Mouse (Mus musculus): Measurements from ENCODE around the gene Gm16253. TPM values are rescaled to one million over a fixed set of nuclear protein-coding genes. Genes with fewer than 3 reads are reported as not detected.
A peak's percentile ranks its signal among the peaks of the same experiment; 100 is the strongest.

Gm16253 gene
- polyA plus RNA-seq, 1 experiment from 2014 or later, result 2.0 TPM

DNA sequence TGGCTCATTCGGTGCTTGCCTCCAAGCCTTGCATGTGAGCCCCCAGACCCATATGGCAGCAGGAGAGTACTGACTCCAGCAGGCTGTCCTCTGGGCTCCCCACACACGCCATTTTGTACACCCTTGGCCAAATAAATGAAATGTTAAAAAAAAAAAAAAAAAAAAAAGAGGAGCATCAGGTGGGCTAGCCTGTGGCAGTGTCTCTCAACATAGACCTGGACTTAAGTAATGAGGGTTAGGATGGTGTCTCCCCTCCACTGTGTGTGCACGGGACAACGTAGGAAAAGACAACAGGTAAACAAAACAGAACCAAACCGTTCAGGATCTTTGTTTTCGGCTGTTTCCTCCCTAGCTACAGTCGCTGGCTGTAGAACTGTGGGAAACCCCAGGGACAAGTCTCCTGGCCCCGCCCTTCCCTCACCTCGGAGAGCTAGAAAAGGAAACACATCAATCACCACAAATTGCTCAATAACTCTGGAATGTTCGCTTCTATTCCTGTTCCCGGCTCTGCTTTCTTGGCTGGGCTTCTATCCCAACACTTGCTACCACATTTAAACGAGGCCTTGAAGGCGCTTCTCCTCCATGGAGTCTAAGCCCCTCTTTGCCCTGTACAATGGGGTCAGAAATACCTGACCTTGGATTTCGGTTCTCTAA is 652 bp upstream of the Gm16253 start:
- Histone ChIP-seq H3K27ac (replicated peaks) (peak overlapping the region; percentile 92), H3K4me1 (peaks cover 30% of the 10 kb centered on the region), H3K4me3 (replicated peaks) (peak overlapping the region; percentile 21), H3K27me3 (no peaks in the 10 kb centered on the region), H3K4me2 (replicated peaks) (peak overlapping the region; percentile 41), H3K9ac (no peak overlapping the region), H3K9me3 (replicated peaks) (no peaks in the 10 kb centered on the region), H3K36me3 (no peaks in the 10 kb centered on the region; the same call in 1 of the 2 replicates)
- peak; percentile 20 for ATAC-seq (ENCODE audit: insufficient number of reproducible peaks, low FRiP score, low TSS enrichment, low read depth)
- 44% methylated on average over 14 of the region's 14 CpGs for WGBS

DNA sequence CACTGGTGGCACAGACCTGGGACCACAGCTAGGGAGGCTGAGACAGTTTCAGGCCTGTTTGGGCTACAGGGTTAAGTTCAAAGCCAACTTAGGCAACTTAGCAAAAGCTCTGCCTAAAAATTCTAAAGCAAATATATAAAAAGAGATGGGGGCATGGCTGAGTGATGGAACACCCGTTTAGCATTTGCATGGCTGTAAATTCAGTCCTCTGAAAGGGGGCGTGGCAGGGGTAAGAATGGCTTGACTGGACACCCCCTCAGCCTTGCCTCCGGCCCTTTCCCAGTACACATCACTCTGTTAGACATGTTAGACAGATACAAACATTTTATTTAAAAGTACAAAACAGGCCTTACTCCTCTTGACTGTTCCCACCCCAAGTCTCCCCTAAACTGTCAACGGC is 782 bp downstream of the Gm16253 start:
- Histone ChIP-seq H3K36me3 (no peaks in the 10 kb centered on the region; the same call in 1 of the 2 replicates), H3K27ac (replicated peaks) (peak overlapping the region; percentile 92), H3K4me1 (peaks cover 30% of the 10 kb centered on the region), H3K27me3 (no peaks in the 10 kb centered on the region), H3K4me3 (replicated peaks) (no peak overlapping the region), H3K9ac (no peak overlapping the region), H3K9me3 (replicated peaks) (no peaks in the 10 kb centered on the region), H3K4me2 (replicated peaks) (0 out of 2 replicates have a peak overlapping the region, but pooled peaks have one; percentile 41)
- no peak for ATAC-seq (ENCODE audit: insufficient number of reproducible peaks, low FRiP score, low TSS enrichment, low read depth)
- WGBS, result 73% methylated on average over 4 of the region's 4 CpGs

GRCm38 (mm10) chr3:96578561-96579238 is 1.9 kb downstream of the Gm16253 start:
- Histone ChIP-seq H3K4me2 (replicated peaks) (no peak overlapping the region), H3K4me1 (peaks cover 30% of the 10 kb centered on the region), H3K27ac (replicated peaks) (no peak overlapping the region), H3K36me3 (no peaks in the 10 kb centered on the region; the same call in 1 of the 2 replicates), H3K27me3 (no peaks in the 10 kb centered on the region), H3K9me3 (replicated peaks) (no peaks in the 10 kb centered on the region), H3K4me3 (replicated peaks) (no peak overlapping the region), H3K9ac (no peak overlapping the region)
- ATAC-seq (ENCODE audit: insufficient number of reproducible peaks, low FRiP score, low TSS enrichment, low read depth), result no peak
- WGBS, result 77% methylated on average over 12 of the region's 12 CpGs

DNA sequence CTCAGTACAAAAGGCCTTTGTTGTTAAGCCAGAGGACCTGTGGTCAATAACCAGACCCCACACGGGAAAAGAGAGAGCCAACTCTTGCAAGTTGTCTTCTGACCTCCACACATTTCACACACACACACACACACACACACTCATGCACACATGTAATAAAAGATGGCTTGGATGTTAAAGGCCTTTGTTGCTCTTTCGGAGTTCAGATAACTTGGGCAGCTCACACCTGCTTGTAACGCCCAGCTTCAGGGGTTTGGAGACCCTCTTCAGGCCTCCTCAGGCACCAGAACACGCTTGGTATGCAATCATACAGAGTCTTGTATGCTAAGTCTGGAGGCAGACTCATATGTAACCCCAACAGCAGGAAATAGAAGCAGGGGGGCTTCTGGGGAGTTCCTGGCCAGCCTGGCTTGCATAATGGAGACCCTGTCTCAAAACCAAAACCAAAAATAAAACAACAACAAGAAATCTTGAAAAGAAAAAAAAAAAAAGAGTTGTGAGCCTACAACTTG is 2.5 kb downstream of the Gm16253 start:
- no peak overlapping the region for H3K4me3 ChIP-seq (replicated peaks)
- H3K4me2 ChIP-seq (replicated peaks), result no peak overlapping the region
- H3K9me3 ChIP-seq (replicated peaks), result no peaks in the 10 kb centered on the region
- no peaks in the 10 kb centered on the region for H3K27me3 ChIP-seq
- 64% methylated on average over 4 of the region's 4 CpGs for WGBS
- H3K4me1 ChIP-seq, result peaks cover 30% of the 10 kb centered on the region
- no peaks in the 10 kb centered on the region; the same call in 1 of the 2 replicates for H3K36me3 ChIP-seq
- no peak overlapping the region for H3K27ac ChIP-seq (replicated peaks)
- no peak for ATAC-seq (ENCODE audit: insufficient number of reproducible peaks, low FRiP score, low TSS enrichment, low read depth)
- H3K9ac ChIP-seq, result no peak overlapping the region

- H3K9me3 ChIP-seq (replicated peaks), result no peaks in the 10 kb centered on the region
- peak overlapping the region; percentile 53 for H3K4me2 ChIP-seq (replicated peaks)
- H3K4me3 ChIP-seq (replicated peaks), result peak overlapping the region; percentile 32
- 0 out of 2 replicates have a peak overlapping the region, but pooled peaks have one; percentile 28 for H3K9ac ChIP-seq
- ATAC-seq (ENCODE audit: insufficient number of reproducible peaks, low FRiP score, low TSS enrichment, low read depth), result peak; percentile 61
- 11% methylated on average over 16 of the region's 16 CpGs for WGBS
- peaks cover 30% of the 10 kb centered on the region for H3K4me1 ChIP-seq
- no peak overlapping the region for H3K27ac ChIP-seq (replicated peaks)
- H3K36me3 ChIP-seq, result no peaks in the 10 kb centered on the region; the same call in 1 of the 2 replicates
- no peaks in the 10 kb centered on the region for H3K27me3 ChIP-seq
These were observed 3.2 kb downstream of the Gm16253 start for GRCm38 (mm10) chr3:96579885-96580454.

DNA sequence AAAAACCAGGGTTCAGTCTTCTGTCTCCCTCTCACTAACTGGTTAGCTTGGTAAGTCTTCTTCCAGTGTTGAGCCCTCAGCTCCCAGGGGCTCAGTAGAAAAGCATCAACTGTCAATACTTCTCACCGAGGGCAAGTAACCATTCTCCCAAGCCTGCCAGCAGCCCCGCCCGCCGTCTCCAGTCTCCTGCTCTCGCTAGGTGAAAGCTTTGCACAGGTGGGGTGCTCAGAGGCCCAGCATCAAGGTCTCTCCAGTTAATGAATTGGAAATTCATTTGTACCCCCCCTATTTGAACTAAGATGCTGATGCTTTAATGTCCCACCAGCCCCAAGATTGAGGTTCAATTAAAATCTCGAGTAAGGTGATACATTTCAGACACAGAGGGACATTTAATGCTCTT is 4.4 kb downstream of the Gm16253 start:
- H3K36me3 ChIP-seq, result no peaks in the 10 kb centered on the region; the same call in 1 of the 2 replicates
- H3K4me3 ChIP-seq (replicated peaks), result no peak overlapping the region
- no peak overlapping the region for H3K27ac ChIP-seq (replicated peaks)
- H3K27me3 ChIP-seq, result no peaks in the 10 kb centered on the region
- WGBS, result 53% methylated on average over 6 of the region's 6 CpGs
- no peak overlapping the region for H3K4me2 ChIP-seq (replicated peaks)
- no peak overlapping the region for H3K9ac ChIP-seq
- peaks cover 24% of the 10 kb centered on the region for H3K4me1 ChIP-seq
- H3K9me3 ChIP-seq (replicated peaks), result no peaks in the 10 kb centered on the region
- no peak for ATAC-seq (ENCODE audit: insufficient number of reproducible peaks, low FRiP score, low TSS enrichment, low read depth)

GRCm38 (mm10) chr3:96581771-96582515 is 5.2 kb downstream of the Gm16253 start:
- ATAC-seq (ENCODE audit: insufficient number of reproducible peaks, low FRiP score, low TSS enrichment, low read depth), result no peak
- no peaks in the 10 kb centered on the region for H3K27me3 ChIP-seq
- WGBS, result 80% methylated on average over 16 of the region's 16 CpGs
- H3K9me3 ChIP-seq (replicated peaks), result no peaks in the 10 kb centered on the region
- no peaks in the 10 kb centered on the region; the same call in 1 of the 2 replicates for H3K36me3 ChIP-seq
- peaks cover 16% of the 10 kb centered on the region for H3K4me1 ChIP-seq
- H3K4me3 ChIP-seq (replicated peaks), result no peak overlapping the region
- H3K4me2 ChIP-seq (replicated peaks), result no peak overlapping the region
- no peak overlapping the region for H3K27ac ChIP-seq (replicated peaks)
- no peak overlapping the region for H3K9ac ChIP-seq

DNA sequence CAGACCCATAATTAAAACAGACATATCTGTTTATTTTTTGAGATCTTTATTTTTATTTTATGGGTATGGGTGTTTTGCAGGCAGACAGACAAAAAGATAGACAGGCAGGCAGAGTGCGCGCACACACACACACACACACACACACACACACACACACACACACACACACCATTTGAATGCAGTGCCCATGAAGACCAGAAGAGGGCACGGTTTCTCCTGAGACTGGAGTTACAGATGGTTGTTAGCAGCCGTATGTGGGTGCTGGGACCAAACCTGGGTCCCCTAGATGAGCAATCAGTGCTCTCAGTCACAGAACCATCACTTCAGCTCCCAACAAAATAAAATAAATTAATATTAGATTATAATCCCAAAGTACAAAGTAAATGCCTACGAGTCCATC is 6.6 kb downstream of the Gm16253 start:
- peaks cover 8% of the 10 kb centered on the region; the same call in 1 of the 2 replicates for H3K4me1 ChIP-seq
- H3K4me3 ChIP-seq (replicated peaks), result no peak overlapping the region
- no peak overlapping the region for H3K27ac ChIP-seq (replicated peaks)
- 89% methylated on average over 5 of the region's 5 CpGs for WGBS
- H3K4me2 ChIP-seq (replicated peaks), result no peak overlapping the region
- H3K9me3 ChIP-seq (replicated peaks), result no peaks in the 10 kb centered on the region
- H3K27me3 ChIP-seq, result no peaks in the 10 kb centered on the region
- ATAC-seq (ENCODE audit: insufficient number of reproducible peaks, low FRiP score, low TSS enrichment, low read depth), result no peak
- H3K36me3 ChIP-seq, result no peaks in the 10 kb centered on the region; the same call in 1 of the 2 replicates
- no peak overlapping the region for H3K9ac ChIP-seq

DNA sequence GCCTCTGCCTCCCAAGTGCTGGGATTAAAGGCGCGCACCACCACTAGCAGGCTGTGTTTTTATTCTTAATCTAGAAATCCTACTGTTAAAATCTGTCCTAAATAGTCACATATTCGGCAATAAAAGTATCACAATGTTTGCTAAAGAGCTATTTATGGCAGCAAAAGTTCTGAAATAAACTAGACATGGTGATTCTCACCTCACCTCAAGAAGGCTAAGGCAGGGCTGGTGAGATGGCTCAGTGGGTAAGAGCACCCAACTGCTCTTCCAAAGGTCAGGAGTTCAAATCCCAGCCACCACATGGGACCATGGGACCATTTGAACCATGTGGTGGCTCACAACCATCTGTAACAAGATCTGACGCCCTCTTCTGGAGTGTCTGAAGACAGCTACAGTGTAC is 13.9 kb downstream of the Gm16253 start:
- ATAC-seq (ENCODE audit: insufficient number of reproducible peaks, low FRiP score, low TSS enrichment, low read depth), result no peak
- H3K4me1 ChIP-seq, result peaks cover 4% of the 10 kb centered on the region
- H3K9ac ChIP-seq, result no peak overlapping the region
- H3K27ac ChIP-seq (replicated peaks), result no peak overlapping the region
- H3K9me3 ChIP-seq (replicated peaks), result no peaks in the 10 kb centered on the region
- H3K27me3 ChIP-seq, result peaks cover 4% of the 10 kb centered on the region
- 0 out of 2 replicates have a peak, but pooled peaks cover 2% of the 10 kb centered on the region for H3K36me3 ChIP-seq
- H3K4me2 ChIP-seq (replicated peaks), result no peak overlapping the region
- WGBS, result 86% methylated on average over 4 of the region's 4 CpGs
- H3K4me3 ChIP-seq (replicated peaks), result no peak overlapping the region

DNA sequence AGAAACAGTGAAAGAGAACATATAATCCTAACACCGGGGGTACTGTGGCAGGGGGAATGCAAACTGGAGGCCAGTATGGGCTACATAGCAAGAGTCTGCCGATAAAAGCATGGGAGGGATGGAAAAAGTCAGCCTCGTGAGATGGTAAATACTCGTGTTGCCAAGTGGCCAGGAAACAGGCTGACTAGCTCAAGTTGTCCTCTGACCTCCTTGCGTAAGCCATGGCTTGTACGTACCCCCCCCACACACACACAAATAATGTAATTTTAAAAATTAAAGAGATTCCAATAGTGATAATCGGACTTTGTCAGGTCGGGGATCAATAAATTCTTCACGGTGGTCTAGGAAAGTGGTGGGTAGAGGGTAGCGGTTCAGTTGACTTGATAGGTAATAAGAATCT is 16.6 kb downstream of the Gm16253 start:
- Histone ChIP-seq H3K36me3 (0 out of 2 replicates have a peak, but pooled peaks cover 2% of the 10 kb centered on the region), H3K4me2 (replicated peaks) (peak overlapping the region; percentile 71), H3K27me3 (peaks cover 12% of the 10 kb centered on the region), H3K4me1 (peaks cover 31% of the 10 kb centered on the region), H3K9me3 (replicated peaks) (no peaks in the 10 kb centered on the region), H3K4me3 (replicated peaks) (peak overlapping the region; percentile 62), H3K27ac (replicated peaks) (peak overlapping the region; percentile 89), H3K9ac (peak overlapping the region; percentile 44)
- no peak for ATAC-seq (ENCODE audit: insufficient number of reproducible peaks, low FRiP score, low TSS enrichment, low read depth)
- WGBS, result under 1% methylated on average over 10 of the region's 10 CpGs
